Mouse (Mus musculus) liver, embryonic 14.5 days (tissue): ENCODE results near the gene Wdr27.
"Not testable (repeated sequence)": the region's sequence is repeated elsewhere in the genome, so short reads cannot be mapped to it uniquely, and the experiment has no call there.

ENCODE experiments used
- CTCF ChIP-seq: IDR thresholded peaks from 2 replicates; pipeline ENCODE4 v1.5.1; 2016; ENCODE audit warnings: antibody characterized with exemption, low read depth, control low read depth
- EP300 ChIP-seq: IDR thresholded peaks from 2 replicates; pipeline ENCODE4 v1.6.1; 2016; ENCODE audit warnings: antibody characterized with exemption, low read depth

DNA sequence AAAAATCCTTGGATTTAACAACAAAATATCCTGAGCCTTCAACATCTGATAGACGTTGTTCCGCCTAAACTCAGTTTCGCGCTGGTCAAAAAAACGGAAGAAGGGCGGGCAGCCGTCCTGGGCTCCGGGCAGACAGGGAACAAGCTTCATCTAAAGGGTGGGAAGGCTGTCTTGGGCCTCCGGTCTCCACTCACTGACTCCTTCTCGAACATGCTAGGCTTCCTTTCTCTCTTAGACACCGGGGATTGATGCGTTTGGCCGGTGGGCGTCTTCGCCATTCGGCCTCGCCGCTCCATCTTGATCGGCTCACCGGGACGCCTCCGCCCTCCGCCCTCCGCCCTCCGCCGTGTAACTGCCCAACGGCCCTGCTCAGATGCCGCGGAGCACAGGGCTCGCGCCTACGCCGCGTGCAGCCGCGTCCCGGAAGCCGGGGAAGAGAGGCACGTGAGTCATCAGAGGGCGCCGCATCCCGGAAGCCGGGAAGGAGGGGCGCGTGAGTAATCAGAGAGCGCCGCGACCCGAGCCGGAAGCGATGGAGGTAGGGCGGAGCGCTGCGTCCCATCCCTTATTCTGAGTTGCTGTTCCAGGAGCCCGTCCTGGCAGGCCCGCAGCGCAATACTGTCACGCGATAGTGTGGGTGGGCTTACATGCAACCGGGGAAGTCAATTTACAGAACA, 35.5 kb upstream of the Wdr27 start, which contains the start of the genes 9030025P20Rik and Gm3417:
- not testable (repeated sequence) for TF ChIP-seq CTCF, EP300
